Mouse (Mus musculus) R1 (cell line): Measurements from ENCODE around the gene Chst10.

Experiments used
- DNase-seq: peaks from one replicate; pipeline ENCODE4 v3.0.0-alpha.2; 2018; ENCODE audit warnings: low read depth, low spot score

Chst10 gene

GRCm38 (mm10) chr1:38817268-38817667, 80.7 kb downstream of the Chst10 start:
- no peak for DNase-seq

- no peak for DNase-seq
Observed at GRCm38 (mm10) chr1:38816306-38816705, 81.7 kb downstream of the Chst10 start.
